Mouse (Mus musculus): ENCODE measurements at regions not wholly inside any gene's neighbourhood (a gene's known extent, or its start where the extent isn't known, plus 50 kb on each side); places are given as distances from the start of the nearest gene placed in this dataset.

- Histone ChIP-seq H3K27ac (ENCODE audit: low read depth, low read length) (no peak overlapping the region), H3K9me3 (replicated peaks; ENCODE audit: control insufficient read depth, low read length) (no peaks in the 10 kb centered on the region), H3K27me3 (replicated peaks; ENCODE audit: control insufficient read depth, insufficient read depth, low read length) (no peaks in the 10 kb centered on the region), H3K4me3 (ENCODE audit: low read depth, low read length) (no peak overlapping the region), H3K9ac (ENCODE audit: low read length) (no peak overlapping the region), H3K36me3 (ENCODE audit: control insufficient read depth, insufficient read depth, low read length) (no peaks in the 10 kb centered on the region), H3K4me1 (ENCODE audit: control insufficient read depth, insufficient read depth, low read length) (peaks cover 3% of the 10 kb centered on the region; the same call in 1 of the 2 replicates), H3K4me2 (ENCODE audit: low read length) (no peak overlapping the region)
- ATAC-seq (no peak), DNase-seq (ENCODE audit: low spot score) (no peak)
- WGBS: 95% methylated on average over 11 of the region's 11 CpGs
These were observed 402.2 kb upstream of the Ccng1 start for GRCm38 (mm10) chr11:41157321-41157720.
